In genomic region chr13:78099746-78100530, GRCm38 (mm10) we compare ENCODE assay signal across 16 mouse cellular contexts.
A peak's percentile ranks its signal among the peaks of the same experiment; 100 is the strongest.
DNase-seq lines count a peak whose midpoint lies in the region; ATAC-seq and TF ChIP-seq lines count a peak whose summit lies in the region.
"Had no signal": no experiment of that assay in that cellular context is flagged by ENCODE, and none has a peak within 500 bp of the region (broad histone marks: within the 10 kb centered on the region; RNA-seq: fewer than 3 reads in every experiment).

No protein-coding gene starts in this region.

- H3K9me3 ChIP-seq in kidney, embryonic 14.5 days (ENCODE audit: control insufficient read depth, low read length) = no peaks in the 10 kb centered on the region
- H3K9me3 ChIP-seq in midbrain, postnatal 0 days (ENCODE audit: low read length) = no peaks in the 10 kb centered on the region
- H3K9me3 ChIP-seq in midbrain, embryonic 13.5 days = no peaks in the 10 kb centered on the region
- H3K9me3 ChIP-seq in hindbrain, postnatal 0 days (ENCODE audit: low read length) = no peaks in the 10 kb centered on the region
- H3K9me3 ChIP-seq: embryonic facial prominence, embryonic 13.5 days; heart, embryonic 15.5 days; intestine, embryonic 15.5 days; lung, embryonic 15.5 days had no signal

- WGBS in kidney, embryonic 14.5 days = 57% methylated on average over 3 of the region's 3 CpGs
- WGBS in midbrain, postnatal 0 days = 66% methylated on average over 3 of the region's 3 CpGs
- WGBS in midbrain, embryonic 13.5 days = 70% methylated on average over 3 of the region's 3 CpGs
- 47% methylated on average over 3 of the region's 3 CpGs for WGBS in hindbrain, postnatal 0 days

- intact Hi-C loops in gastrocnemius, postnatal 14 days (cut with DNase I; ENCODE audit: low total_unique reads) = no loop called here

- no peak for ATAC-seq in kidney, embryonic 14.5 days (ENCODE audit: low FRiP score, low TSS enrichment)
- ATAC-seq in midbrain, postnatal 0 days (ENCODE audit: low FRiP score) = no peak
- no peak for ATAC-seq in midbrain, embryonic 13.5 days
- ATAC-seq in hindbrain, postnatal 0 days = 0 out of 2 replicates have a peak, but pooled peaks have one; percentile 53
- ATAC-seq: intestine, embryonic 15.5 days had no signal

- H3K27me3 ChIP-seq in kidney, embryonic 14.5 days (ENCODE audit: control insufficient read depth, insufficient read depth, low read length) = no peaks in the 10 kb centered on the region
- no peaks in the 10 kb centered on the region for H3K27me3 ChIP-seq in midbrain, postnatal 0 days (ENCODE audit: insufficient read depth, low read length)
- H3K27me3 ChIP-seq in midbrain, embryonic 13.5 days = no peaks in the 10 kb centered on the region
- H3K27me3 ChIP-seq in hindbrain, postnatal 0 days (ENCODE audit: insufficient read depth, low read length) = no peaks in the 10 kb centered on the region
- H3K27me3 ChIP-seq: embryonic facial prominence, embryonic 13.5 days; heart, embryonic 15.5 days; intestine, embryonic 15.5 days; lung, embryonic 15.5 days had no signal

- no peak overlapping the region for H3K9ac ChIP-seq in kidney, embryonic 14.5 days (ENCODE audit: low read depth, low read length)
- H3K9ac ChIP-seq in midbrain, postnatal 0 days (replicated peaks; ENCODE audit: low read length, poor library complexity, severe bottlenecking) = no peak overlapping the region
- no peak overlapping the region for H3K9ac ChIP-seq in midbrain, embryonic 13.5 days (replicated peaks)
- no peak overlapping the region for H3K9ac ChIP-seq in hindbrain, postnatal 0 days (replicated peaks; ENCODE audit: low read length)
- H3K9ac ChIP-seq: embryonic facial prominence, embryonic 13.5 days; heart, embryonic 15.5 days; intestine, embryonic 15.5 days; lung, embryonic 15.5 days had no signal

- H3K27ac ChIP-seq in kidney, embryonic 14.5 days (ENCODE audit: low read depth, low read length) = no peak overlapping the region
- no peak overlapping the region; the same call in 1 of the 2 replicates for H3K27ac ChIP-seq in midbrain, postnatal 0 days (ENCODE audit: low read depth, low read length)
- H3K27ac ChIP-seq in midbrain, embryonic 13.5 days = no peak overlapping the region
- H3K27ac ChIP-seq in hindbrain, postnatal 0 days = no peak overlapping the region
- H3K27ac ChIP-seq: embryonic facial prominence, embryonic 13.5 days; gastrocnemius, adult 2 months; heart, embryonic 15.5 days; intestine, embryonic 15.5 days; lung, embryonic 15.5 days had no signal

- TF ChIP-seq CTCF in midbrain, postnatal 0 days (IDR thresholded peaks at IDR 0.05) = no peak
- no peak for TF ChIP-seq CTCF in hindbrain, postnatal 0 days (IDR thresholded peaks at IDR 0.05; ENCODE audit: low read depth)

- no peak overlapping the region for H3K4me3 ChIP-seq in kidney, embryonic 14.5 days (ENCODE audit: low read length)
- H3K4me3 ChIP-seq in midbrain, postnatal 0 days (ENCODE audit: low read depth, low read length) = no peak overlapping the region
- H3K4me3 ChIP-seq in midbrain, embryonic 13.5 days (replicated peaks) = no peak overlapping the region
- H3K4me3 ChIP-seq in hindbrain, postnatal 0 days (ENCODE audit: low read length) = no peak overlapping the region
- H3K4me3 ChIP-seq: embryonic facial prominence, embryonic 13.5 days; gastrocnemius, adult 2 months; heart, embryonic 15.5 days; intestine, embryonic 15.5 days; lung, embryonic 15.5 days had no signal

- peak; percentile 32 for DNase-seq in kidney, adult 11 months
- peak; percentile 49 for DNase-seq in midbrain, postnatal 0 days (ENCODE audit: low spot score)
- peak; percentile 53 for DNase-seq in hindbrain, postnatal 0 days (ENCODE audit: low spot score)
- DNase-seq in telencephalon, adult 2 months (ENCODE audit: low read depth, low spot score) = peak; percentile 39
- DNase-seq in gastrocnemius, postnatal 14 days = no peak
- no peak for DNase-seq in gastrocnemius, postnatal 25 days
- DNase-seq: adrenal gland, postnatal 36 days; cerebellum, adult 18-20 months; gastrocnemius, adult 2 months; thymus, postnatal 14 days had no signal

- H3K4me1 ChIP-seq in kidney, embryonic 14.5 days (ENCODE audit: control insufficient read depth, insufficient read depth, low read length) = no peaks in the 10 kb centered on the region; the same call in 1 of the 2 replicates
- H3K4me1 ChIP-seq in midbrain, postnatal 0 days (ENCODE audit: insufficient read depth, low read length) = no peaks in the 10 kb centered on the region; the same call in 1 of the 2 replicates
- 0 out of 2 replicates have a peak, but pooled peaks cover 4% of the 10 kb centered on the region for H3K4me1 ChIP-seq in midbrain, embryonic 13.5 days (replicated peaks)
- H3K4me1 ChIP-seq in hindbrain, postnatal 0 days (ENCODE audit: insufficient read depth, low read length) = 0 out of 2 replicates have a peak, but pooled peaks cover 2% of the 10 kb centered on the region
- H3K4me1 ChIP-seq: embryonic facial prominence, embryonic 13.5 days; intestine, embryonic 15.5 days; lung, embryonic 15.5 days had no signal

- H3K4me2 ChIP-seq in kidney, embryonic 14.5 days (replicated peaks; ENCODE audit: low read depth, low read length) = no peak overlapping the region
- H3K4me2 ChIP-seq in midbrain, postnatal 0 days (ENCODE audit: low read depth, low read length, poor library complexity, severe bottlenecking) = no peak overlapping the region
- no peak overlapping the region for H3K4me2 ChIP-seq in midbrain, embryonic 13.5 days (replicated peaks)
- H3K4me2 ChIP-seq in hindbrain, postnatal 0 days (ENCODE audit: low read depth, low read length) = no peak overlapping the region
- H3K4me2 ChIP-seq: embryonic facial prominence, embryonic 13.5 days; heart, embryonic 15.5 days; intestine, embryonic 15.5 days; lung, embryonic 15.5 days had no signal

- no peaks in the 10 kb centered on the region for H3K36me3 ChIP-seq in kidney, embryonic 14.5 days (ENCODE audit: control insufficient read depth, insufficient read depth, low read length)
- H3K36me3 ChIP-seq in midbrain, postnatal 0 days (ENCODE audit: insufficient read depth, low read length) = no peaks in the 10 kb centered on the region
- H3K36me3 ChIP-seq in midbrain, embryonic 13.5 days = no peaks in the 10 kb centered on the region
- no peaks in the 10 kb centered on the region for H3K36me3 ChIP-seq in hindbrain, postnatal 0 days (ENCODE audit: insufficient read depth, low read length)
- H3K36me3 ChIP-seq: embryonic facial prominence, embryonic 13.5 days; heart, embryonic 15.5 days; intestine, embryonic 15.5 days; lung, embryonic 15.5 days had no signal

Comparison
In these comparisons a context has a peak if more than half of its experiments do, and no peak if none do; other contexts are left out.
1. DNase-seq: peak in kidney, adult 11 months (single experiment), midbrain, postnatal 0 days (single experiment), hindbrain, postnatal 0 days (single experiment) and telencephalon, adult 2 months (single experiment); none in gastrocnemius, postnatal 14 days (single experiment) and gastrocnemius, postnatal 25 days (single experiment).